Mouse (Mus musculus): ENCODE results near the gene Gm45717. TPM values are rescaled to one million over a fixed set of nuclear protein-coding genes. Genes with fewer than 3 reads are reported as not detected.

Gene Gm45717
- not detected in 2 replicates for polyA plus RNA-seq (2014; fragmentation: Nextera tagmentation; extraction: Ambion mirVana)

DNA sequence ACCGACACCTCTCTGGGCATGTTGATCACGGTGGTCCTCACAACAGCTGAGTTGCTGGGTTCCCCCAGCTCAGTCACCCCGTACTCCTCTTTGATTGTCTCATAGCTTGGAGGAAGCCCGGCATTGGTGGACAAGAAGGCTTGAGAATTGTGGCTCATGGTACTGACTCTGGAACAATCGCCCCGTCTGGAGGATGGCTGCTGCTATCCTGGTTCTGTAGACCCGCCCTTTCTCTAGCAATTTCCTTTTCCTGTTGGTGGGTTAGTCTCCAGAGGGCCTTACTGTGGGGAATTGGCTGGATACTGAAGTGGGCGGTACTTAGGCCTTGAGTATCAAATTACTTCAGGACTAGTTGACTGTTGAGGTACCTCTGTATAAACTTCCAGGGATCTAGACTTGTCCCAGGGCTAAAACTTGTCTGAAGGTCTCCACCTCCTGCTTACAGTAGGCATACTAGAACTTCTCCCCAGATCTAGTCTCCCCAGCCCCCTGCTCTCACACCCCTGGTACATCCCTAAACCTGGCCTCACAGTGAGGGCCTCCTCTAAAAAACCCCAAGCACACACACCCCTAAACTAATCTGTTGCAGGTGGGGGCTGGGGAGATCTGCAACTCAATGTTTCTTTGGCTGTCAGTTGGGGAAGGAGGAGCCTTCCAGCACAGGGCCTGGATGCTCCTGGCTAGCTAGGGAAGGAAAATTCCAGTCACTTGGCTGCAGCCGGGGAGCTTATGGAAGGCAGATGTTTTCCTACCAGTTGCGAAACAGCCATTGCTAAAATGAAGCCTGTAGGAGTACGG lies at the start of gene Gm45717, which contains the start of gene Ifitm2:
Gene Gm45717, minus strand, starts transcription at position 180 of the 798 bp plus-strand sequence.
Gene Ifitm2, minus strand, starts transcription at position 230 of the 798 bp plus-strand sequence.
- H3K27ac ChIP-seq (ENCODE audit: low read depth, low read length): peak within 1 kb of the TSS; percentile 63
- H3K9me3 ChIP-seq (ENCODE audit: control insufficient read depth, low read length): no peaks in the 10 kb centered on the region
- H3K4me1 ChIP-seq (replicated peaks; ENCODE audit: control insufficient read depth, insufficient read depth, low read length): peaks cover 12% of the 10 kb centered on the region
- DNase-seq (ENCODE audit: low spot score) (peak; percentile 56), ATAC-seq (replicated peaks; ENCODE audit: low FRiP score) (peak; percentile 65)
- H3K36me3 ChIP-seq (ENCODE audit: control insufficient read depth, insufficient read depth, low read length): no peaks in the 10 kb centered on the region
- H3K4me3 ChIP-seq (ENCODE audit: low read depth, low read length): peak within 1 kb of the TSS; percentile 58
- H3K9ac ChIP-seq (ENCODE audit: low read depth, low read length): peak within 1 kb of the TSS; percentile 61
- no peaks in the 10 kb centered on the region for H3K27me3 ChIP-seq (replicated peaks; ENCODE audit: control insufficient read depth, insufficient read depth, low read length)
- WGBS: 14% methylated on average over 11 of the region's 11 CpGs
- H3K4me2 ChIP-seq: peak within 1 kb of the TSS; percentile 70

DNA sequence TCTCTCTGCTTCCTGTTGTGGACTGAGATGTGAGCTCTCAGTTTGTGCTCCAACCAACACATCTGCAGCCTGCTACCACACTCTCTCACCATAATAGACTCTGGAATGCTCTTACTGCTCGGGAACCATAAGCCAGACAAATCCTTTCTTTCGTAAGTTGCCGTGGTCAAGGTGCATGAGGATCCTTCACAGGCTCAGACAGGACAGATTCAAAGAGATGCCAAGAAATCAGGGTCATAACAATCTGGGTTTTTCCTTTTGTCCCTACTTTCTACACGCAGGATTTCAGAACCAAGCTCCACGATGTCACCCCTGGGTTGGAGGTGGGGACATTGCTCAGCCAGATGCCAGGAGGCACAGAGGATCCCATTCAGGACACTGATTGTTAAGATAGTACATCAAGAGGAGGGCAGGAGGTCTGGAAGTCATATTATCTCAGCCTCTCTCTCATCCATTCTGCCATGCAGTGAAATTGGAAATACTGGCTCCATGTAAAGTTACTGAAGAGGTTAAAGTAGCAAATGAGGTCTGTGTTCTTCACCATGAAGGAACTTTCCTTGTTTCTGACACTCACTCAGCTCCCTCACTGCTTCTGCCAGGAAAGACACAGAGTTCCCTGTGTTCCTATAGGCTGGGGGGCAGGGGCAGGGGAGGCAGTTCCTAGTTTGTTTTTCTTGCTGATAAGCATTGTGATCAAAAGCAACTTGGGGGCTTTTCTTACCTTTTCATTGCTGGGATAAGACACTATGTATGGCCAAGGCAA lies 47.7 kb upstream of the Gm45717 start:
- Histone ChIP-seq H3K9me3 (ENCODE audit: control insufficient read depth, low read length) (no peaks in the 10 kb centered on the region), H3K36me3 (ENCODE audit: control insufficient read depth, insufficient read depth, low read length) (no peaks in the 10 kb centered on the region), H3K9ac (ENCODE audit: low read depth, low read length) (no peak overlapping the region), H3K4me1 (replicated peaks; ENCODE audit: control insufficient read depth, insufficient read depth, low read length) (no peaks in the 10 kb centered on the region; the same call in 1 of the 2 replicates), H3K27ac (ENCODE audit: low read depth, low read length) (no peak overlapping the region), H3K4me2 (no peak overlapping the region), H3K27me3 (replicated peaks; ENCODE audit: control insufficient read depth, insufficient read depth, low read length) (no peaks in the 10 kb centered on the region), H3K4me3 (ENCODE audit: low read depth, low read length) (no peak overlapping the region)
- 74% methylated on average over 5 of the region's 5 CpGs for WGBS
- DNase-seq (ENCODE audit: low spot score): no peak
- no peak for ATAC-seq (replicated peaks; ENCODE audit: low FRiP score)

DNA sequence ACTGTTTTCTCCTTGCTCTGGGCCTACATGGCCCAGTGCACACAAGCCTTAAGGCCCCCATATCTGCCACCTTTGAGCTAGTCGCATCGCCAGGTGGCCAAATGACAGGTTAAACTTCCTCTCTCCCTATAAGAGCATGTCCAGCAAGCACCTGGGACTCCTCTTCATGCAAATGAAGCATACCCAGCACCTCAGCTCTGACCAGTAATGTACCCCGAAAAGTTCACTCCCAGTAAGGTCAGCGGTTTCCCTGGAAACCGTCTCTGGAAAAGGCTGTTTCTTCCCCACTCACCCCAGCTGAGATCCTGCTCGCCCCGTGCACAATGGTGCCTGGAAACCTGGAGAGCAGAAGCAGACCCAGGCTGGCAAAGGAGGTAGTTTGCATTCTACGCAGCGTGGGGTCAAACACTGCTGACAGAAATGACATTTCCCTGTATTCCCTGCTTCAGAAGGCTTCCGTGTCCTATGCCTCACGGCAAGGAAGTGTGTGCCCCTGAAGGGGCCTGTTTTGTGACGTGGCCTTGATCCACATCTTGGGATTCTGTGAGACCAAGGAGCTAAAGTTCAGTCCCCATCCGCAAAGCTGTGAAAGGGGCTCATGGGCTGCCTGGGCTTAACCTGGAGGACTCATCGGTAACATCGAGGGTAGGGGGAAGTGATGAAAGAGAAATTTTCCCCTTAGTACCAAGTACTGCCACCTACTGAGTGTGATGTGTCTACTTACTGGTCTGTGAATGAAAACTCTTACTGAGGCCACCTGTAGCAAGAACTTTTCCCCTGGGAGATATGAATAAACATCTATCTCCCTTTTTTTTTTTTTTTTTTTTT lies 45.4 kb upstream of the Gm45717 start:
- no peak for ATAC-seq (replicated peaks; ENCODE audit: low FRiP score)
- no peak for DNase-seq (ENCODE audit: low spot score)
- no peaks in the 10 kb centered on the region for H3K27me3 ChIP-seq (replicated peaks; ENCODE audit: control insufficient read depth, insufficient read depth, low read length)
- no peaks in the 10 kb centered on the region for H3K36me3 ChIP-seq (ENCODE audit: control insufficient read depth, insufficient read depth, low read length)
- WGBS: 72% methylated on average over 15 of the region's 15 CpGs
- no peak overlapping the region for H3K4me2 ChIP-seq
- no peak overlapping the region for H3K4me3 ChIP-seq (ENCODE audit: low read depth, low read length)
- H3K4me1 ChIP-seq (replicated peaks; ENCODE audit: control insufficient read depth, insufficient read depth, low read length): no peaks in the 10 kb centered on the region
- H3K9ac ChIP-seq (ENCODE audit: low read depth, low read length): no peak overlapping the region
- H3K9me3 ChIP-seq (ENCODE audit: control insufficient read depth, low read length): no peaks in the 10 kb centered on the region
- no peak overlapping the region for H3K27ac ChIP-seq (ENCODE audit: low read depth, low read length)

DNA sequence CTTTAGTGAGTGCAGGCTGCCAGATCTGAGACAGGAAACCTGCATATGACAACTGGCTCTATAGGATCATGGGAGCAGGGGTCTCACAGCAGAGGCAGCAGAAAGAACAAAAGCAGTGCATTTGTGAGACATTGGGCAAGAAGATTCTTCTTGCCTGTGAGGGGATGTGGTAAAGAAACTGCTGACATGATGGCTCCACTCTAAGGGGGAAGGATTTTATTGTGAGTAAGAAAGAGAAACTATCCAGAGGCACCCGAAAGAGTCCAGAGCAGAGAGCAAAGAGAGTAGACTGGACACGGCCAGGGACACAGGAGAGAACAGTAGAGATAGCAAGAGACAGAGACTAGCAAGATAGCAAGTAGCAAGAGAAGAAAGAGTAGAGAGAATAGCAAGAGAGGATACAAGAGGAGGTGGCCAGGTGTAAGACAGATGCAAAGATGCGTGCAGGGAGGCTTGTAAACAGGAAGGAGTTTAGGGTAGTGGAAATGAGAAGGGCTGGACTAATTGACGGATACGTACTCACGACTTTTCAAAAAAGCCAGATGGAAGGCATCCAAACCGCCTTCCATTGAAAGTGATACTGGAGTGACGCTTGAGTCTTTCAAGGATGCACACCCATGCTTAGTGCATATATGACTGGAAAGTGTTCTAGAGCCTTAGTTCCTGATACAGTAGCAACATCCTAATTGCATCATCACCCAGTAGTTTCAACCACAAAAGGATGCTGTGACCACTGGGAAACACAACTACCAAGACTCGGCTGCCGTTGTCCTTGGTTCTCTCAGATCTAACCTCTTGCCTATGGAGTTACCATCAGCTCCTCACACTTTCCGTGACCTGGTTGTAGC lies 43.3 kb upstream of the Gm45717 start:
- 66% methylated on average over 11 of the region's 11 CpGs for WGBS
- ATAC-seq (replicated peaks; ENCODE audit: low FRiP score): no peak
- no peaks in the 10 kb centered on the region for H3K9me3 ChIP-seq (ENCODE audit: control insufficient read depth, low read length)
- H3K9ac ChIP-seq (ENCODE audit: low read depth, low read length): no peak overlapping the region
- no peak overlapping the region for H3K27ac ChIP-seq (ENCODE audit: low read depth, low read length)
- H3K4me2 ChIP-seq: no peak overlapping the region
- H3K4me1 ChIP-seq (replicated peaks; ENCODE audit: control insufficient read depth, insufficient read depth, low read length): no peaks in the 10 kb centered on the region
- H3K4me3 ChIP-seq (ENCODE audit: low read depth, low read length): no peak overlapping the region
- H3K36me3 ChIP-seq (ENCODE audit: control insufficient read depth, insufficient read depth, low read length): no peaks in the 10 kb centered on the region
- no peaks in the 10 kb centered on the region for H3K27me3 ChIP-seq (replicated peaks; ENCODE audit: control insufficient read depth, insufficient read depth, low read length)
- no peak for DNase-seq (ENCODE audit: low spot score)

DNA sequence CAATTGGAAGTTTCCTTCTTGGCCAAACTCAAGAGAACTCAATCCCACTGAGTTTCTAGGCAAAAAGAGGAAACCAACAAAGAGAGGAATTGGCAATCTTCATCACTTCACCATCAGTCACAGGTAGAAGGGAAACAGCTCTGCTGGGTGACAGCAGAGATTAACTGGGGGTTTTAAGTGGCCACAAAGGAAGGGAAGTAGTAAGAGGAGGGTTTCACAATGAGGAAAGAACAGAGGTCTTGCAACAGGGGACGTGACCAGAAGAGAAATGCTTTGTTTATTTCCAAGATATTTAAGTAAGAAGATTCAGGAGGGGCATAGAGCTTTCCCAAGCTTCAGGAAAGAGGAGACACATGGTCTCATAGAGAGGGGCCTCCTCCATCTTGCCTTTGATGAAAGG lies 42.1 kb upstream of the Gm45717 start:
- no peaks in the 10 kb centered on the region for H3K36me3 ChIP-seq (ENCODE audit: control insufficient read depth, insufficient read depth, low read length)
- 39% methylated on average over 1 of the region's 1 CpGs for WGBS
- H3K27me3 ChIP-seq (replicated peaks; ENCODE audit: control insufficient read depth, insufficient read depth, low read length): no peaks in the 10 kb centered on the region
- DNase-seq (ENCODE audit: low spot score) (no peak), ATAC-seq (replicated peaks; ENCODE audit: low FRiP score) (no peak)
- H3K9me3 ChIP-seq (ENCODE audit: control insufficient read depth, low read length): no peaks in the 10 kb centered on the region
- no peak overlapping the region for H3K4me2 ChIP-seq
- H3K4me3 ChIP-seq (ENCODE audit: low read depth, low read length): no peak overlapping the region
- H3K4me1 ChIP-seq (replicated peaks; ENCODE audit: control insufficient read depth, insufficient read depth, low read length): no peaks in the 10 kb centered on the region
- H3K27ac ChIP-seq (ENCODE audit: low read depth, low read length): no peak overlapping the region
- H3K9ac ChIP-seq (ENCODE audit: low read depth, low read length): no peak overlapping the region

DNA sequence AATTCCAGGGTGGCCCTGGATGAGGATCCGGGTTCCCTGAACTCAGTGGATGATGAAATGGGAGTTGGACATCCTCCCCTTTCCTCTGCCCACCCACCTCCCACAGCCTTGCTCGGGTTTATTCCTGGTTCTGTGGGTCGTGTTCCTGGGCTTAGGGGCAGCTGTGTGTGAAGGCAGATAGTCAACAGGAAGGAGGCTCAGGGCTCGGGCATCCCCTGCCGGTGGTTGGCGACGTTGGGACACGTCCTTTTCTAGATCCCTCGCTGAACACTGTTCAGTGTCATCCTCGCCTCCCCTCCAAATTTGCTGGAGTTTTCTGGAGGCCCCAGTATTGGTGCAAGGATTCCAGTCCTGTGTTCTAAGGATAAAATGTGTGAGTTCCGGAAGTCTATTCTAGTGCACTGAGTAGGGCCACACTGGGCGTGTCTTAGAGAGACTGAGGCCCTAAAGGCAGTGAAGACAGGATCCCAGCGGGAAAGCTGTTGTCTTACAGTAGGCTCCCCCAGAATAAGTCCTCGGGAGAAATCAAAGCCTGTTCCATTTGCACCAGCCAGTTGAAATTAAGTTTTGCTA lies 35.5 kb upstream of the Gm45717 start:
- H3K4me3 ChIP-seq (ENCODE audit: low read depth, low read length): no peak overlapping the region
- ATAC-seq (replicated peaks; ENCODE audit: low FRiP score): no peak
- 60% methylated on average over 14 of the region's 14 CpGs for WGBS

DNA sequence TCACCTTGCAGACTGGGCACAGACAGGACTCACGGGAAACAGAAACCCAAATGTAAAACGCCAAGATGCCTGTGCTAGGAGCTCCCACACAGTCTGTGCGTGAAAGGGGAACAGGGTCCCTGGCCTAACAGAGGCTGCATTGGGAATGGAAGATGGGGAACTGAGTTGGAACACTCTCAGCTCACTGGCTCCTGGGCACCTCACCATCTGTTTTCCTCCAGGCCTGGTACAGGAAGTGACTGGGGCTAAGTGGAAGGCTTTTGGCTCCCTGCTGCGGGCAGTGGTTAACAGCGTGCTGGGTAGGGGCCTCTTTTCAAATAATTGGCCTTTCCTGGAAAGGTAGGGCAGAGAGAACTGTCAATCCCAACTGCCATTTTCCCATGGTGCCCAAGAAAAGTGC lies 34.9 kb upstream of the Gm45717 start:
- ATAC-seq (replicated peaks; ENCODE audit: low FRiP score) (no peak), DNase-seq (ENCODE audit: low spot score) (no peak)
- 42% methylated on average over 5 of the region's 5 CpGs for WGBS
- no peak overlapping the region for H3K4me3 ChIP-seq (ENCODE audit: low read depth, low read length)
- no peak overlapping the region for H3K27ac ChIP-seq (ENCODE audit: low read depth, low read length)
- 0 out of 2 replicates have a peak overlapping the region, but pooled peaks have one; percentile 9 for H3K9ac ChIP-seq (ENCODE audit: low read depth, low read length)
- no peaks in the 10 kb centered on the region for H3K9me3 ChIP-seq (ENCODE audit: control insufficient read depth, low read length)
- H3K4me1 ChIP-seq (replicated peaks; ENCODE audit: control insufficient read depth, insufficient read depth, low read length): 0 out of 2 replicates have a peak, but pooled peaks cover 2% of the 10 kb centered on the region
- no peaks in the 10 kb centered on the region for H3K36me3 ChIP-seq (ENCODE audit: control insufficient read depth, insufficient read depth, low read length)
- H3K27me3 ChIP-seq (replicated peaks; ENCODE audit: control insufficient read depth, insufficient read depth, low read length): no peaks in the 10 kb centered on the region
- H3K4me2 ChIP-seq: no peak overlapping the region

More for the DNA sequence above, 35.5 kb upstream of the Gm45717 start:
- Histone ChIP-seq H3K27me3 (replicated peaks; ENCODE audit: control insufficient read depth, insufficient read depth, low read length) (no peaks in the 10 kb centered on the region), H3K36me3 (ENCODE audit: control insufficient read depth, insufficient read depth, low read length) (no peaks in the 10 kb centered on the region), H3K9ac (ENCODE audit: low read depth, low read length) (no peak overlapping the region), H3K4me1 (replicated peaks; ENCODE audit: control insufficient read depth, insufficient read depth, low read length) (0 out of 2 replicates have a peak, but pooled peaks cover 2% of the 10 kb centered on the region), H3K27ac (ENCODE audit: low read depth, low read length) (no peak overlapping the region), H3K4me2 (no peak overlapping the region), H3K9me3 (ENCODE audit: control insufficient read depth, low read length) (no peaks in the 10 kb centered on the region)
- DNase-seq (ENCODE audit: low spot score): no peak

Measured in liver, embryonic 11.5 days (tissue).